Mouse (Mus musculus) neural tube, embryonic 12.5 days (tissue): ENCODE data around the gene Usp8. TPM values are rescaled to one million over a fixed set of nuclear protein-coding genes. Genes with fewer than 3 reads are reported as not detected.

ENCODE experiments used
- ATAC-seq: fragments of 200-750 bp; cut with Nextera tagmentation; 2 replicates; pipeline ENCODE4 v1.8.0; 2017; ENCODE audit warnings: low read depth, mild to moderate bottlenecking, moderate TSS enrichment, moderate library complexity; ENCODE audit not compliant: low FRiP score
- H3K27ac ChIP-seq: fragments of 300-500 bp; sonication (generic); 2 replicates; pipeline ENCODE4 v1.5.1; 2016
- H3K27me3 ChIP-seq: fragments of 300-500 bp; sonication (generic); replicated peaks from 2 replicates; pipeline ENCODE4 v1.6.1; 2016; ENCODE audit warnings: mild to moderate bottlenecking
- H3K36me3 ChIP-seq: fragments of 300-500 bp; sonication (generic); 2 replicates; pipeline ENCODE4 v1.6.1; 2016; ENCODE audit warnings: mild to moderate bottlenecking
- H3K4me1 ChIP-seq: fragments of 300-500 bp; sonication (generic); 2 replicates; pipeline ENCODE4 v1.6.1; 2016
- H3K4me2 ChIP-seq: fragments of 300-500 bp; sonication (generic); replicated peaks from 2 replicates; pipeline ENCODE4 v1.6.1; 2016; ENCODE audit warnings: mild to moderate bottlenecking
- H3K4me3 ChIP-seq: fragments of 300-500 bp; sonication (generic); 2 replicates; pipeline ENCODE4 v1.5.1; 2016
- H3K9ac ChIP-seq: fragments of 300-500 bp; sonication (generic); 2 replicates; pipeline ENCODE4 v1.6.1; 2016; ENCODE audit warnings: mild to moderate bottlenecking
- H3K9me3 ChIP-seq: fragments of 300-500 bp; sonication (generic); 2 replicates; pipeline ENCODE4 v1.6.1; 2016; ENCODE audit warnings: mild to moderate bottlenecking
- WGBS: fragments of 180-500 bp; shearing (Covaris S2); methylation state at CpG from one replicate; pipeline ENCODE4 v1.1.7; 2016; 5-methylcytosine and 5-hydroxymethylcytosine counted together
- polyA plus RNA-seq: library from polyadenylated mRNA; unstranded; fragments of >200 nt; fragmentation: Nextera tagmentation; extraction: Ambion mirVana; gene quantifications from 2 replicates; pipeline ENCODE4 v1.2.1, GENCODE M21; 2016

Usp8 gene
- 36.5 and 38.6 TPM in 2 replicates for polyA plus RNA-seq

DNA sequence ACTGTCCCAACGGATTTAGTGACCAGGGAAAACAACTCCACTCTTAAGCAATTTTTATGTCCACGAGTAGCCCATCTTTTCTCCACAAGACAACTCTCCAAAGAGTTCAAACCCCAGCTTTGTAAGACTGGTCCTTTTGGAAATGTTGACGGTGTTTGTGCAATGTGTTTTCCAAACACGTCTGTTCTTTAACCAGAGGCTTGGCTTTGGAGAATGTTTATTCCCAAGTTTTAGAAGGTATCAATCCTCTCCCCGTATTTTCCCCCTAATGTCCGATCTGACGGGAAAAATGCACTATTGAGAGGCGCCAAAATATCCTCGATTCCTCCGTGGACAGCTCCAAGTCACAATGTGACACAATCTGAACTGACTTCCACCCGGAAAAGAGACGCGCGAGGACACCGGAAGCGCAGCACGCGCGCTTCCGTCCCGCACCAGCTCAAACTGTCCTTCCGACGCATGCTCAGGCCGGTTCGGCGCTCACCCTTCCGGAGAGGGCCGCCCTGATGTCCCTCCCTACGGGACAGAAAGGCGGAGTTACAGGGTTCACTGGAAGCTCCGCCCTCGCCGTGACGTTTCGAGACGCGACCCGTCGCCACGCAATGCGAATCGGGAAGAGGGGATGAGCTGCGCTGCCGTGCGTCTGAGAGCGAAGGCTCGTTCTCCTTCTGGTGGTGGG is at the start of gene Usp8:
Gene Usp8 (plus strand): TSS at position 570 of the 679 bp plus-strand sequence.
- peak within 1 kb of the TSS; percentile 73 for H3K4me3 ChIP-seq
- peak within 1 kb of the TSS; percentile 80 for H3K9ac ChIP-seq
- H3K36me3 ChIP-seq, result no peaks in the 10 kb centered on the region; the same call in 1 of the 2 replicates
- H3K4me1 ChIP-seq, result peaks cover 9% of the 10 kb centered on the region
- H3K27ac ChIP-seq, result peak within 1 kb of the TSS; percentile 67
- 0 out of 2 replicates have a peak, but pooled peaks cover 2% of the 10 kb centered on the region for H3K27me3 ChIP-seq
- H3K9me3 ChIP-seq, result no peaks in the 10 kb centered on the region
- 3% methylated on average over 47 of the region's 47 CpGs for WGBS
- peak within 1 kb of the TSS; percentile 63 for H3K4me2 ChIP-seq
- ATAC-seq, result peak; percentile 100

DNA sequence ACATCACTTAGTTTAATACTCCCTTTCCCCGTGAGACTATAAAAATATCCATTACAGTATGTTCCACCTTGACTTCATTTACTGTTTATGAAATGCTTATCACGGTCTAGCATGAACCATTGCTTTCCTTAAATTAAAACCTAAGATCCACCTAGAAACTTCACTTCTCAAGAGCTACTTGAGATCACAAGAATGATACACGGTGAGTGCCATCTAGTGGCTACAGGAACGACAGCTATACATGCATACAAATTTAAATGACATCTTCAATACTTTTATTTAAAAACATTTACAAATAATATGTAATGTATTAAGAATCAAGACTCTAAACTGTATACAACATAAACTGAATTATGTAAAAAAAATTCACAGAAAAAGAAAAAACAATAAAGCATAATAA is 43.6 kb upstream of the Usp8 start:
- H3K4me1 ChIP-seq, result no peaks in the 10 kb centered on the region
- H3K27me3 ChIP-seq, result no peaks in the 10 kb centered on the region
- no peak for ATAC-seq
- 66% methylated on average over 4 of the region's 4 CpGs for WGBS
- no peak overlapping the region for H3K27ac ChIP-seq
- H3K9ac ChIP-seq, result no peak overlapping the region
- no peak overlapping the region for H3K4me3 ChIP-seq
- H3K9me3 ChIP-seq, result no peaks in the 10 kb centered on the region
- no peaks in the 10 kb centered on the region for H3K36me3 ChIP-seq
- no peak overlapping the region for H3K4me2 ChIP-seq

DNA sequence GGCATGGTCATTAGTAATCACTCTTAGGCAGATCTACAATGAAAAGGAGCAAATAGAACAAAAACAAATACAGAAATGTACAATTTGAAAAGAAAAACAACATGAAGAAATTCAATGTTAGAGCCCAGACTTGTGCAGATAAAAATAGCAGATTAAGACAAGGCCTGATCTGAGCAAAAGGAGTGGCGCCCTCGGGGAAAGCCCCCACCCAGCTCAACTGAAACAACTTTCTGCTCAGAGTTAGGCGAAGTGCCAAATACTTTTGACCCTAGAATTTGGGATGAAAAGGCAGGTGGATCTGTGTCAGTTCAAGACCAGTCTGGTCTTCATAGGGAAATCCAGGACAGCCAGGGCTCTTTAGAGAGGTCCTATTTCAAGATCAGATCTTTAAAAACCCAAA is 41.1 kb upstream of the Usp8 start:
- Histone ChIP-seq H3K27ac (no peak overlapping the region), H3K4me3 (no peak overlapping the region), H3K9me3 (no peaks in the 10 kb centered on the region), H3K9ac (no peak overlapping the region), H3K4me1 (no peaks in the 10 kb centered on the region), H3K4me2 (no peak overlapping the region), H3K27me3 (no peaks in the 10 kb centered on the region), H3K36me3 (no peaks in the 10 kb centered on the region)
- WGBS, result 94% methylated on average over 3 of the region's 3 CpGs
- ATAC-seq, result no peak

DNA sequence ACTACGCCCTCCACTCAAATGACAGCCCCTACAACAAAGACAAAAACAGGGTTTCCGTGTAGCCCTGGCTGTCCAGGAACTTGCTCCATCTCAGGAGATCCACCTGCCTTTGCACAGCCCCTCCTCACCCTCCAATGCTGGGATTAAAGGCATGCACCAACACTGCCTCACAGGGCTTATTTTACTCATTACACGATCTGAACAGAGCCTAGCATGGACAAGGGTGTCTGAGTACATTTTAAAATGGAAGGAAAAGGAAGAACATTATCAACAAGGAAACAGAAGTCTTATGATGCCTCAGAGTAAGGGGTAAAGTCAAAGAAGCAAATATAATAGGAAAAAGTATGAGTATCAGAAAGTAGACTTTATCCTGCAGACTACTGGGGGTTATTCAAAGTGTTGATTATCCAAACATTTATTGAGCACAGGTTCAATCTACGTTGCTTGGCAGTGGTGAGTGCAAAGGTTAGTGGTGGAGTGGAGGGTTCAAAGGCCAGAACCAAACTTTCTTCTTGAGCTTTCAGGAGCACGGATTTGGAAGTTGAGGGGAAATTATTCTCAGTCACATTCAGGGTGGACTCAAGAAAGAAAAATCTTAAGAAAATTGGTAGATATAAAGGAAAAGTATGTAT is 38.4 kb upstream of the Usp8 start:
- Histone ChIP-seq H3K27ac (no peak overlapping the region), H3K4me1 (peaks cover 14% of the 10 kb centered on the region), H3K4me2 (no peak overlapping the region), H3K36me3 (no peaks in the 10 kb centered on the region), H3K27me3 (no peaks in the 10 kb centered on the region), H3K4me3 (no peak overlapping the region), H3K9ac (no peak overlapping the region), H3K9me3 (no peaks in the 10 kb centered on the region)
- ATAC-seq, result no peak
- WGBS, result 96% methylated on average over 5 of the region's 5 CpGs

DNA sequence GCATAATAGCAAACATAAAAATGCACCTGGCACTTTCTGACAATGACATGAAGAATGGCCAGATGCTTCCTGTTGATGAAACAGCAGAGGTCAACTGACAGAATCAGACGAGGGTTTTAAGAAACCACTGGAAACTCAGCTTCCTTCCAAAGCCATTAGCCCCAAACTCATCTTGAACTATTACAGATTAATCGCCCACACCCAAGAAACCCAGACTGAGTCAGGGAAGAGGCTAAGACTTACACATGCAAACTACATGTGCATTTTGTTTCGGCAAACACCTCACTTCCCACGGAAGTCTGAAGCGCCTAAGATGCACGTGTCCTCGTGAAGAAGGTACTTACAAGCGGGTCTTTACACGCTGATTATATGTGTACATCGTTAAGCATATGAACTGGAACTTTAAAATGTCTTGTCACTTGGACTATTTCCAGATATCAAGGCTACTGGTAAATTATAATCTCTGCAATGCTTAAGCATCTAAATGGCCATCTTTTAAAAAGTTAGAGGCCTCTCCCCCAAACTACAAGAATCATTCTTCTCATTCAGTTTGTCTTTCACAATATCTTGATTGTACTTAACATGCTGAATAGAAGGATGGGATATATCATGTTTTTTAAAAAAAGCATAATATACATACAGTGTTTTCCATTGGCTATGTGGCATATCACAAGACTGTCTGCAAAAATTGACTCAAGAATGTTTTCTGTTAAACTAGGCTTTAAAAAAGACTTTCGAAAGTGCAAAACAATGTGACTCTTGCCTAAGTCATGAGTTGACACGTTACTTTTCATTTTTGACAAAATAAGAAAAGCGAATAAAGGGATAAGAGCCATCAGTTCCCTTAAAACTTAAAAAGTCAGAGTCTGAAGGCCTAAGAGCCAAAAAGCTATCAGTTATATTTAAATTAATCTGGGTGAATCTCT is 33.5 kb upstream of the Usp8 start:
- 68% methylated on average over 13 of the region's 13 CpGs for WGBS

DNA sequence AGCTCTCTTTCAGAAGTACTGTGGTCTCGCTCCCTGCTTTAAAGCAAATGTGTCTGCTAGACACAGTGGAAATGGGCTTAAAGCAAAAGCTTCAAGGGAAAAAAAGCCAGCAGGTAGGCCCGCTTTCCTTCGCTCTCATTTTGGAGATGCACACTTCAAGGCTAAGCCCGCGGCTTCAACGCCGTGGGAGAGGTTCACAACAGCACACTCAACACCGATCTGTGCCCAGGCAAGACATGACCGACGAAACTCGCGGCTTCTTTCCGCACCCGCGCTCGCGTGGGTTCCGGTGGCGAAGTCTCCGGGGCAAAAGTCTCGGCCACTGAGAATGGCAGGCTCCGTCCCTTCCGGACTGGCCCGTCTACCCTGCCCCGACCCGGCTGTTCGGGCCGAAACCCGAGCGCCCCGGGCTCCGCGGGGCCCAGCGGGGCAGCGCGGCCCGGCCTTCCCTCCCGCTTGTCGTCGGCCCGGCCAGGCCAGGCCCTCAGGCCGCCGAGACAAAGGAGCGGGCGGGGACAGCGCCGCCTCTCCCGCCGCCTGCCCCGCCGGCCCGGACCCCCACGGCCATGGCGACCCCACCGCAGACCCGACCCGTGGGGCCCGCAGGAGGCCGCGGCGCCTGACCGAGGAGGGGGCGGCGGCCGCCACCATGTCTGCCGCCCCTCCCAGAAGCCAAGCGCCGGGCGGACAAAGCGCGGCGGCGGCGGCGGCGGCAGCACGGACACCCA is 32.5 kb upstream of the Usp8 start:
- Histone ChIP-seq H3K36me3 (peaks cover 4% of the 10 kb centered on the region; the same call in 1 of the 2 replicates), H3K4me1 (peaks cover 24% of the 10 kb centered on the region), H3K27ac (peak overlapping the region; percentile 99), H3K9ac (peak overlapping the region; percentile 99), H3K4me3 (peak overlapping the region; percentile 99), H3K4me2 (peak overlapping the region; percentile 67), H3K27me3 (no peaks in the 10 kb centered on the region), H3K9me3 (no peaks in the 10 kb centered on the region)
- ATAC-seq, result peak; percentile 66
- WGBS, result under 1% methylated on average over 73 of the region's 77 CpGs

More for the DNA sequence above, 33.5 kb upstream of the Usp8 start:
- Histone ChIP-seq H3K27me3 (no peaks in the 10 kb centered on the region), H3K36me3 (peaks cover 4% of the 10 kb centered on the region; the same call in 1 of the 2 replicates), H3K4me1 (peaks cover 24% of the 10 kb centered on the region), H3K27ac (no peak overlapping the region), H3K9me3 (no peaks in the 10 kb centered on the region), H3K4me3 (peak overlapping the region; percentile 99), H3K9ac (peak overlapping the region; percentile 99), H3K4me2 (peak overlapping the region; percentile 67)
- ATAC-seq, result no peak

DNA sequence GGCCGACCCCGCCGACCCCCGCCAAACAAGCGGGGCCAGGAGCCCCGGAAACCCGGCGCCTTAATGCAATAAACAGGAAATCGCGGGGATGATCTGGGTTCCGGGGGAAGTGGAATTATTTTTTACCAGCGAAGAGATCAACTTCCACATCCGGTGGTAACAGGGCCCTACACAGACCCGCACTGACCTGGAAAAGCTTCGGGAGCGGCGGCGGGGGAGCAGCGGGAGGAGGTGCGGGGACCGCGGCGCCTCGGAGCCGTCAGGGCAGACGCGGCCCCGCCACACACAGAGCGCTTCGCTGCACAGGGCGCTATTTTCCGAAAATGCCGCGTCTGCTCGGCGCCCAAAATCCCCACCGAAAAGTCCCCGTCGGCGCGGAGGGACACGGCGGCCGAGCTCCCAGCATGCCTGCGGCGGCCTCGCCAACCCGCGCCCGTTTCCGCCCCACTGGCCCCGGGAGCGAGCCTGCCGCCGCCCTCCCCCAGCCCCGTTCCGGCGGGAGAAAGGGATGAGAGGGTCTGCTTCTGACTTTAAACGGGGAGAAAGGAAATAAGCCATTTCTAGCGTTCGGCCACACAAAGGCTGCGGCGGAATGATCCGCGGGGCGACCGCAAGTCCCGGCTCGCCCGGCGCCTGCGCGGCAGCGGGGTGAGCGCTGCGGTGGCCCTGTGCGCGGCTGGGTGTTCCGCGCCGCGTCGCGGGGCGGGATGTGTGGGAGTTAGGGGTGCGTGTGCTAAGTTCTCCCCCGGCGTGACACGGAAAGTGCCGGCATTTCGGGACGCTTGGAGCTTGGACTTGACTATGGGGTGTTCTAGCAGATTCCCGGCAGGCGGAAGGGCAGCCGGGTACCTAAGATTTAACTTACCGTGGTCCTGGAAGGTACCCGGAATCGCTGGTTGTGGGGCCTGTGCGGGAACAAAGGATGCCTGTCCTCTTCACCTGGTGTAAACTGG is 31.7 kb upstream of the Usp8 start:
- WGBS, result under 1% methylated on average over 99 of the region's 99 CpGs
- peak; percentile 95 for ATAC-seq
- Histone ChIP-seq H3K27ac (peak overlapping the region; percentile 99), H3K4me2 (peak overlapping the region; percentile 67), H3K9ac (peak overlapping the region; percentile 99), H3K27me3 (no peaks in the 10 kb centered on the region), H3K36me3 (peaks cover 6% of the 10 kb centered on the region; the same call in 1 of the 2 replicates), H3K9me3 (peaks cover 2% of the 10 kb centered on the region), H3K4me1 (peaks cover 24% of the 10 kb centered on the region), H3K4me3 (peak overlapping the region; percentile 99)

DNA sequence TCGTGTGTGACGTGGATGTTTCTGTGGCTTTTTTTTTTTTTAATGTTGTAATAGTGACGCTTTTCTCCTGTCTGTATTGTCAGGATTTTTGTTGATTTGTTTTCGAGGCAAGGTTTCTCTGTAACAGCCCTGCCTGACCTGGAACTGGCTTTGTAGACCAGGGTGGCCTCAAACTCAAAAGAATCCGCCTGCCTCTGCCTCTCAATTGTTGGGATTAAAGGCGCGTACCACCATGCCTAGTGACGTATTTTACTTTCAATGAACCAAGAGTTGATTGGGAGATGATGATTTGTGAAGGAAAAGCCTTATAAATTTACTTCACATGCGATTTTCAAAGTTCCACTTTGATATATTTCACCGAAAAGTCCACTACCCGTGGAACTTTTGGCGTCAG is 31.0 kb upstream of the Usp8 start, which contains the start of gene Gabpb1:
Gene Gabpb1 (minus strand): TSS at position 216 of the 394 bp plus-strand sequence.
- H3K4me2 ChIP-seq, result peak within 1 kb of the TSS; percentile 67
- peaks cover 8% of the 10 kb centered on the region; the same call in 1 of the 2 replicates for H3K36me3 ChIP-seq
- peak within 1 kb of the TSS; percentile 99 for H3K9ac ChIP-seq
- H3K27ac ChIP-seq, result peak within 1 kb of the TSS; percentile 99
- ATAC-seq, result no peak
- H3K27me3 ChIP-seq, result no peaks in the 10 kb centered on the region
- peak within 1 kb of the TSS; percentile 99 for H3K4me3 ChIP-seq
- H3K4me1 ChIP-seq, result peaks cover 24% of the 10 kb centered on the region
- peaks cover 5% of the 10 kb centered on the region for H3K9me3 ChIP-seq
- WGBS, result 23% methylated on average over 12 of the region's 12 CpGs

DNA sequence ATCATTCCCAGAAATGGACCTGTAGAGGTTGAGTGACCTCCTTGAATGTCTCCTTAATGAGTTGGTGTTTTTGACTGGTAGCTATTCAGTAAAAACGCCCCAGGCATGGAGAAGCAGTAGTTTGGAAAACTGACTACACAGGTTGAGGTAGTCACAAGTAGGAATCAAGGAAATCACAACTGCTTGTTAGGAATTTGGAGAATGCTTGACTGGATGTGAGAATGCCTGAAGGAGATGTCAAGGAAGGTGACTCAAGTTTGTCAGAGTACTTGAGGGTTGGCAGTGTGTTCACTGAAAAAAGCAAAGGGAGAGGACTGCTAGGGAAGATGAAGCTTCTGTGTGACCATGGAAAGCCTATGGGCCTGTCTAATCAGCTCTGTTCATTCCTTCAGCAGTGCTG is 29.8 kb upstream of the Usp8 start:
- H3K36me3 ChIP-seq, result peaks cover 10% of the 10 kb centered on the region; the same call in 1 of the 2 replicates
- H3K27ac ChIP-seq, result no peak overlapping the region
- no peak for ATAC-seq
- H3K9me3 ChIP-seq, result peaks cover 5% of the 10 kb centered on the region
- no peak overlapping the region for H3K9ac ChIP-seq
- no peak overlapping the region for H3K4me3 ChIP-seq
- H3K4me1 ChIP-seq, result peaks cover 22% of the 10 kb centered on the region
- no peak overlapping the region for H3K4me2 ChIP-seq
- 100% methylated on average over 1 of the region's 1 CpGs for WGBS
- no peaks in the 10 kb centered on the region for H3K27me3 ChIP-seq

DNA sequence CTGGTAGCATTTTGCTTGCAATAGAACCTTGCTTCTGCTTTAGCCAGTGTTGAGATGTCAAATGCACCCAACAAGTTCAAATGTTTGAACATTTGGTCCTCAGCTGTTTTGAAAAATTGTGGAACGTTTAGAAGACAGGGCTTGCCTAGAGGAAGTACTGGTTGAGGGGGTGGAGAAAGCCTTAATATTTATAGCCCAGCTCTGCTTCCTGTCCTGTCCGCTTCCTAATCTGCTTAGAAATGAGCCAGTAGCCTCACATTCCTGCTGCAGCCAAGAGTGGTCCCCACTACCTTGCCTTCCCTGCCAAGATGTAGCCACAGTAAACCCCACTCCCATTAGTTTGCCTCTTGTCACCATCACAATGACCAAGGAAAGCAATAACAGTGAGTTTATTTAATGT is 24.8 kb upstream of the Usp8 start:
- no peak overlapping the region for H3K27ac ChIP-seq
- H3K9ac ChIP-seq, result no peak overlapping the region
- H3K27me3 ChIP-seq, result no peaks in the 10 kb centered on the region
- WGBS, result 88% methylated on average over 2 of the region's 2 CpGs
- no peak overlapping the region for H3K4me2 ChIP-seq
- H3K4me3 ChIP-seq, result no peak overlapping the region
- peaks cover 17% of the 10 kb centered on the region for H3K36me3 ChIP-seq
- peaks cover 5% of the 10 kb centered on the region for H3K9me3 ChIP-seq
- H3K4me1 ChIP-seq, result no peaks in the 10 kb centered on the region; the same call in 1 of the 2 replicates
- no peak for ATAC-seq
